Mouse (Mus musculus) erythroblast, embryonic 14.5 days (primary cell): Measurements from ENCODE around the gene Ankrd52. TPM values are rescaled to one million over a fixed set of nuclear protein-coding genes. Genes with fewer than 3 reads are reported as not detected.

Experiments used
- H3K27me3 ChIP-seq: 2 replicates; pipeline ENCODE4 v1.6.1; 2012; ENCODE audit warnings: inconsistent platforms; ENCODE audit not compliant: control insufficient read depth
- H3K36me3 ChIP-seq: 2 replicates; pipeline ENCODE4 v1.6.1; 2012; ENCODE audit warnings: mild to moderate bottlenecking, inconsistent platforms; ENCODE audit not compliant: control insufficient read depth
- H3K4me1 ChIP-seq: 2 replicates; pipeline ENCODE4 v1.6.1; 2012; ENCODE audit warnings: inconsistent platforms; ENCODE audit not compliant: control insufficient read depth
- H3K4me3 ChIP-seq: replicated peaks from 2 replicates; pipeline ENCODE3; 2012; ENCODE audit warnings: moderate library complexity, mild to moderate bottlenecking, inconsistent platforms
- H3K9me3 ChIP-seq: 2 replicates; pipeline ENCODE4 v1.6.1; 2012; ENCODE audit warnings: low read length, inconsistent platforms, mixed read lengths; ENCODE audit not compliant: control insufficient read depth
- GATA1 ChIP-seq: IDR thresholded peaks from 2 replicates; pipeline ENCODE4 v1.6.1; 2012; ENCODE audit warnings: low read length, inconsistent platforms, mixed read lengths
- TAL1 ChIP-seq: IDR thresholded peaks from 3 replicates; pipeline ENCODE4 v1.6.1; 2012; ENCODE audit warnings: low read length, inconsistent platforms, mixed read lengths
- polyA plus RNA-seq: library from polyadenylated mRNA; stranded (reverse); fragments of >175 nt; gene quantifications from 2 replicates; pipeline ENCODE4 v1.2.3, GENCODE M21; 2012

The Ankrd52 gene
- polyA plus RNA-seq, 1 experiment = 1.9 TPM

- no peak for TF ChIP-seq GATA1
- no peak for TF ChIP-seq TAL1
- Histone ChIP-seq H3K9me3 (no peaks in the 10 kb centered on the region), H3K4me1 (no peaks in the 10 kb centered on the region; the same call in 1 of the 2 replicates), H3K36me3 (peaks cover 65% of the 10 kb centered on the region), H3K27me3 (no peaks in the 10 kb centered on the region), H3K4me3 (no peak overlapping the region)
Observed at GRCm38 (mm10) chr10:128438675-128439279, 61.9 kb downstream of the Ankrd52 start.

GRCm38 (mm10) chr10:128440407-128440806, 63.5 kb downstream of the Ankrd52 start:
- H3K4me1 ChIP-seq = no peaks in the 10 kb centered on the region
- H3K27me3 ChIP-seq = no peaks in the 10 kb centered on the region
- no peak overlapping the region for H3K4me3 ChIP-seq
- no peaks in the 10 kb centered on the region for H3K9me3 ChIP-seq
- no peak for TF ChIP-seq TAL1
- no peak for TF ChIP-seq GATA1
- H3K36me3 ChIP-seq = peaks cover 57% of the 10 kb centered on the region

- H3K9me3 ChIP-seq = no peaks in the 10 kb centered on the region
- TF ChIP-seq TAL1 (no peak), GATA1 (no peak)
- no peaks in the 10 kb centered on the region for H3K27me3 ChIP-seq
- H3K4me1 ChIP-seq = no peaks in the 10 kb centered on the region
- peaks cover 46% of the 10 kb centered on the region for H3K36me3 ChIP-seq
- H3K4me3 ChIP-seq = no peak overlapping the region
Observed at GRCm38 (mm10) chr10:128441324-128442119, 64.6 kb downstream of the Ankrd52 start.

DNA sequence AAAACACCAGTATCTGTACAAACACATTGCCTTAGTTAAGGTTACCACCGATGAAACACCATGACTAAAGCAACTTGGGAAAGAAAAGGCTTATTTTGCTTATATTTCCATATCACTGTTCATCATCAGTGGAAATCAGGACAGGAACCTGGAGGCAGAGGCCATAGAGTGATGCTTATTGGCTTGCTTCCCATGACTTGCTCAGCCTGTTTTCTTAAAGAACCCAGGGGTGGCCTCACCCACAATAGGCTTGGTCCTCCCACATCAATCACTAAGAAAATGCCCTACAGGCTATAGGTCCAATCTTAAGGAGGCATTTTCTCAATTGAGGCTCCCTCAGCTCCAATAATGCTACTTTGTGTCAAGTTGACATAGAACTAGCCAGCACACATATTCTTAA, 65.8 kb downstream of the Ankrd52 start:
- no peaks in the 10 kb centered on the region for H3K9me3 ChIP-seq
- no peaks in the 10 kb centered on the region for H3K4me1 ChIP-seq
- H3K4me3 ChIP-seq = no peak overlapping the region
- no peak for TF ChIP-seq GATA1
- no peak for TF ChIP-seq TAL1
- peaks cover 36% of the 10 kb centered on the region for H3K36me3 ChIP-seq
- no peaks in the 10 kb centered on the region for H3K27me3 ChIP-seq

DNA sequence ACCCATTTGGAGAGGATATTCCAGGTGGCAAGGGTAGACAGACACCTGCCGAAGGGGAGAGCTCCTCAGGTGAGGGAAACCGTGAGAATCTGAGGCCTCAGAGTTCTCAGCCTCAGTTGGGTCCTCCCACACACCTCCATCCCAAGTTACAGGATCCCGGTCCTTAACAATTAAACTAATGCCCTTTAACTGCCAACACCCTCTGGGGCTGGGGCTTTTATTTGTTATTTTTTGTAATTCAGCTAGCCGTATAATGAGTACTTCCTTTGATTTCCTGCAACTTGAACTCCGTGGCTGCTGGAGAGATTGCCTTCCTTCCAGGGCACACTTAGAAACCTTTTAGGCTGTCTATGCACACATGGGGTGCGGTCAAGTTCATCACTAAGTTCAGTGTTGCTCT, 67.4 kb downstream of the Ankrd52 start:
- H3K9me3 ChIP-seq = no peaks in the 10 kb centered on the region
- H3K4me3 ChIP-seq = no peak overlapping the region
- H3K4me1 ChIP-seq = no peaks in the 10 kb centered on the region
- H3K36me3 ChIP-seq = peaks cover 22% of the 10 kb centered on the region
- no peaks in the 10 kb centered on the region for H3K27me3 ChIP-seq
- TF ChIP-seq GATA1 = no peak
- TF ChIP-seq TAL1 = no peak

DNA sequence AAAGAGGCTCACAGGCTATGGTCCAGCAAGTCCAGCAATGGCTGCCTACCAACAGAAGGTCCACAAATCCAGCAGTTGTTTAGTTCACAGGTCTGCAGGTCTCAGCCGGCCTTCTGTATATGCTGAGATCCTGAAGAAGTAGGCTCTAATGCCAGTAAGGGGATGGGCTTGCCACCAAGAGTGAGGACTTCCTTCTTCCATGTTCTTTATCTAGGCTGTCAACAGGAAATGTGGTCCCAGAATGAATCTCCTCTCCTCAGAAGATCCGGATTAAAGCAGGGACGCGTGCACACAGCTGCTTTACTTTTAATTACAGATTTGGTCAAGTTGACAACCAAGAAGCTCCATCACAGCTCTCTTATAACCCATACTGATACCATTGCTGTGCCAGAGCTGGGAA, 68.5 kb downstream of the Ankrd52 start:
- no peak overlapping the region for H3K4me3 ChIP-seq
- peaks cover 12% of the 10 kb centered on the region for H3K36me3 ChIP-seq
- TF ChIP-seq GATA1 (no peak), TAL1 (no peak)
- H3K27me3 ChIP-seq = no peaks in the 10 kb centered on the region
- no peaks in the 10 kb centered on the region for H3K4me1 ChIP-seq
- H3K9me3 ChIP-seq = no peaks in the 10 kb centered on the region

- Histone ChIP-seq H3K9me3 (no peaks in the 10 kb centered on the region), H3K27me3 (no peaks in the 10 kb centered on the region), H3K4me3 (no peak overlapping the region), H3K36me3 (no peaks in the 10 kb centered on the region), H3K4me1 (peaks cover 10% of the 10 kb centered on the region)
- TF ChIP-seq GATA1 (no peak), TAL1 (no peak)
Observed at GRCm38 (mm10) chr10:128451014-128451413, 74.1 kb downstream of the Ankrd52 start.

- TF ChIP-seq TAL1 (no peak), GATA1 (no peak)
- Histone ChIP-seq H3K27me3 (no peaks in the 10 kb centered on the region), H3K4me1 (peaks cover 31% of the 10 kb centered on the region), H3K4me3 (no peak overlapping the region), H3K36me3 (no peaks in the 10 kb centered on the region), H3K9me3 (no peaks in the 10 kb centered on the region)
Observed at GRCm38 (mm10) chr10:128454471-128454870, 77.6 kb downstream of the Ankrd52 start.

- Histone ChIP-seq H3K36me3 (peaks cover 1% of the 10 kb centered on the region), H3K9me3 (no peaks in the 10 kb centered on the region), H3K4me3 (no peak overlapping the region), H3K27me3 (no peaks in the 10 kb centered on the region), H3K4me1 (peaks cover 38% of the 10 kb centered on the region)
- TF ChIP-seq GATA1 = no peak
- TF ChIP-seq TAL1 = no peak
Observed at GRCm38 (mm10) chr10:128455280-128455679, 78.4 kb downstream of the Ankrd52 start.
